Mouse (Mus musculus): Measurements from ENCODE around the gene Rreb1.
A peak's percentile ranks its signal among the peaks of the same experiment; 100 is the strongest.

Gene Rreb1

GRCm38 (mm10) chr13:37853441-37853840 lies 75.2 kb downstream of the Rreb1 start:
- DNase-seq (ENCODE audit: low read depth, low spot score): peak; percentile 40

GRCm38 (mm10) chr13:37854031-37854431 lies 75.8 kb downstream of the Rreb1 start:
- peak; percentile 93 for DNase-seq (ENCODE audit: low read depth, low spot score)

- peak; percentile 62 for DNase-seq (ENCODE audit: low read depth, low spot score)
Observed at GRCm38 (mm10) chr13:37854455-37855220, 76.4 kb downstream of the Rreb1 start.

- no peak for DNase-seq (ENCODE audit: low read depth, low spot score)
Observed at GRCm38 (mm10) chr13:37855221-37855757, 77.1 kb downstream of the Rreb1 start.

- no peak for DNase-seq (ENCODE audit: low read depth, low spot score)
Observed at GRCm38 (mm10) chr13:37855765-37856164, 77.6 kb downstream of the Rreb1 start.

GRCm38 (mm10) chr13:37856537-37856936 lies 78.3 kb downstream of the Rreb1 start:
- no peak for DNase-seq (ENCODE audit: low read depth, low spot score)

- peak; percentile 90 for DNase-seq (ENCODE audit: low read depth, low spot score)
Observed at GRCm38 (mm10) chr13:37857284-37858065, 79.3 kb downstream of the Rreb1 start.

- DNase-seq (ENCODE audit: low read depth, low spot score): no peak
Observed at GRCm38 (mm10) chr13:37858066-37858501, 79.9 kb downstream of the Rreb1 start.

GRCm38 (mm10) chr13:37858508-37858907 lies 80.3 kb downstream of the Rreb1 start:
- DNase-seq (ENCODE audit: low read depth, low spot score): no peak

- DNase-seq (ENCODE audit: low read depth, low spot score): no peak
Observed at GRCm38 (mm10) chr13:37859782-37860181, 81.6 kb downstream of the Rreb1 start.

GRCm38 (mm10) chr13:37860204-37860603 lies 82.0 kb downstream of the Rreb1 start:
- no peak for DNase-seq (ENCODE audit: low read depth, low spot score)

- no peak for DNase-seq (ENCODE audit: low read depth, low spot score)
Observed at GRCm38 (mm10) chr13:37860789-37861188, 82.6 kb downstream of the Rreb1 start.

GRCm38 (mm10) chr13:37862492-37862891 lies 84.3 kb downstream of the Rreb1 start:
- DNase-seq (ENCODE audit: low read depth, low spot score): no peak

GRCm38 (mm10) chr13:37863643-37864042 lies 85.4 kb downstream of the Rreb1 start:
- no peak for DNase-seq (ENCODE audit: low read depth, low spot score)

GRCm38 (mm10) chr13:37864697-37865096 lies 86.5 kb downstream of the Rreb1 start:
- no peak for DNase-seq (ENCODE audit: low read depth, low spot score)

GRCm38 (mm10) chr13:37866296-37866695 lies 88.1 kb downstream of the Rreb1 start:
- no peak for DNase-seq (ENCODE audit: low read depth, low spot score)

GRCm38 (mm10) chr13:37866846-37867245 lies 88.6 kb downstream of the Rreb1 start:
- no peak for DNase-seq (ENCODE audit: low read depth, low spot score)

GRCm38 (mm10) chr13:37870118-37870908 lies 92.1 kb downstream of the Rreb1 start:
- DNase-seq (ENCODE audit: low read depth, low spot score): no peak

- DNase-seq (ENCODE audit: low read depth, low spot score): no peak
Observed at GRCm38 (mm10) chr13:37872142-37872835, 94.1 kb downstream of the Rreb1 start.

GRCm38 (mm10) chr13:37873125-37873891 lies 95.1 kb downstream of the Rreb1 start:
- DNase-seq (ENCODE audit: low read depth, low spot score): no peak

All from R1 (cell line).